Mouse (Mus musculus) retina, postnatal 1 day (tissue): ENCODE measurements at regions not wholly inside any gene's neighbourhood (a gene's known extent, or its start where the extent isn't known, plus 50 kb on each side); places are given as distances from the start of the nearest gene placed in this dataset.

ENCODE experiments used
- DNase-seq: peaks from one replicate; pipeline ENCODE4 v3.0.0-alpha.2; 2012

- DNase-seq = no peak
Observed at GRCm38 (mm10) chr13:72023666-72024065, 60.1 kb upstream of the Irx1 start.

GRCm38 (mm10) chr13:72043930-72044470, 80.5 kb upstream of the Irx1 start:
- no peak for DNase-seq

- DNase-seq = no peak
Observed at GRCm38 (mm10) chr13:72056469-72056868, 92.9 kb upstream of the Irx1 start.

GRCm38 (mm10) chr13:72061659-72062058, 98.1 kb upstream of the Irx1 start:
- peak; percentile 46 for DNase-seq

GRCm38 (mm10) chr13:72063278-72063761, 99.8 kb upstream of the Irx1 start:
- peak; percentile 28 for DNase-seq

GRCm38 (mm10) chr13:72096585-72096984, 133.1 kb upstream of the Irx1 start:
- DNase-seq = no peak

- DNase-seq = no peak
Observed at GRCm38 (mm10) chr13:72097268-72097667, 133.7 kb upstream of the Irx1 start.

- DNase-seq = no peak
Observed at GRCm38 (mm10) chr13:72097811-72098210, 134.3 kb upstream of the Irx1 start.

GRCm38 (mm10) chr13:72100741-72101140, 137.2 kb upstream of the Irx1 start:
- no peak for DNase-seq

- no peak for DNase-seq
Observed at GRCm38 (mm10) chr13:72108666-72109065, 145.1 kb upstream of the Irx1 start.

GRCm38 (mm10) chr13:72113942-72114341, 150.4 kb upstream of the Irx1 start:
- no peak for DNase-seq

GRCm38 (mm10) chr13:72114776-72115663, 151.5 kb upstream of the Irx1 start:
- DNase-seq = peak; percentile 63

GRCm38 (mm10) chr13:72120467-72120866, 156.9 kb upstream of the Irx1 start:
- DNase-seq = no peak

- DNase-seq = peak; percentile 77
Observed at GRCm38 (mm10) chr13:72120911-72121553, 157.5 kb upstream of the Irx1 start.

- no peak for DNase-seq
Observed at GRCm38 (mm10) chr13:72121554-72122229, 158.2 kb upstream of the Irx1 start.

GRCm38 (mm10) chr13:72122230-72122627, 158.7 kb upstream of the Irx1 start:
- DNase-seq = peak; percentile 20

- DNase-seq = no peak
Observed at GRCm38 (mm10) chr13:72128306-72128705, 164.8 kb upstream of the Irx1 start.

GRCm38 (mm10) chr13:72131341-72131740, 167.8 kb upstream of the Irx1 start:
- DNase-seq = no peak

- no peak for DNase-seq
Observed at GRCm38 (mm10) chr13:72134101-72134768, 170.7 kb upstream of the Irx1 start.

GRCm38 (mm10) chr13:72166225-72166624, 202.7 kb upstream of the Irx1 start:
- DNase-seq = no peak

- no peak for DNase-seq
Observed at GRCm38 (mm10) chr13:72167434-72167833, 203.9 kb upstream of the Irx1 start.

- DNase-seq = no peak
Observed at GRCm38 (mm10) chr13:72183636-72184035, 220.1 kb upstream of the Irx1 start.
